Mouse (Mus musculus): Measurements from ENCODE around the gene Ankrd52. TPM values are rescaled to one million over a fixed set of nuclear protein-coding genes. Genes with fewer than 3 reads are reported as not detected.

The Ankrd52 gene
- total and polyA plus RNA-seq, 3 experiments: 29.2 to 47.5 (median 41.8) TPM

GRCm38 (mm10) chr10:128413076-128413475, 36.2 kb downstream of the Ankrd52 start:
- peaks cover 5% of the 10 kb centered on the region for H3K4me1 ChIP-seq (ENCODE audit: control insufficient read depth, insufficient read depth, low read length)
- intact Hi-C loops (cut with DNase I): loop anchor here (5.0 kb wide), 1 partner anchor 114 kb away; the partner anchor contains the start of gene Esyt1
- H3K36me3 ChIP-seq (ENCODE audit: control insufficient read depth, insufficient read depth, low read length): no peaks in the 10 kb centered on the region
- no peak for DNase-seq
- no peaks in the 10 kb centered on the region for H3K27me3 ChIP-seq (ENCODE audit: control insufficient read depth, insufficient read depth, low read length)
- WGBS: 24% methylated on average over 1 of the region's 1 CpGs
- H3K4me3 ChIP-seq: no peak overlapping the region
- H3K9ac ChIP-seq (ENCODE audit: low read depth, low read length): no peak overlapping the region
- TF ChIP-seq EP300 (IDR thresholded peaks at IDR 0.05; ENCODE audit: insufficient read depth, low read depth, low read length) (no peak), CTCF (IDR thresholded peaks at IDR 0.05) (no peak), POLR2A (IDR thresholded peaks at IDR 0.05; ENCODE audit: insufficient read depth, low read depth, low read length) (no peak)
- H3K27ac ChIP-seq: no peak overlapping the region
- H3K79me2 ChIP-seq (replicated peaks; ENCODE audit: control insufficient read depth, insufficient read depth, low read length): no peaks in the 10 kb centered on the region

- DNase-seq: no peak
- H3K27ac ChIP-seq: no peak overlapping the region
- H3K36me3 ChIP-seq (ENCODE audit: control insufficient read depth, insufficient read depth, low read length): peaks cover 2% of the 10 kb centered on the region; the same call in 1 of the 2 replicates
- H3K4me3 ChIP-seq: no peak overlapping the region
- no peak for TF ChIP-seq CTCF (IDR thresholded peaks at IDR 0.05)
- no peak for TF ChIP-seq EP300 (IDR thresholded peaks at IDR 0.05; ENCODE audit: insufficient read depth, low read depth, low read length)
- TF ChIP-seq POLR2A (IDR thresholded peaks at IDR 0.05; ENCODE audit: insufficient read depth, low read depth, low read length): no peak
- peaks cover 4% of the 10 kb centered on the region for H3K4me1 ChIP-seq (ENCODE audit: control insufficient read depth, insufficient read depth, low read length)
- intact Hi-C loops (cut with DNase I): loop anchor here (5.0 kb wide), 1 partner anchor 112 kb away; the partner anchor contains the start of gene Esyt1
- H3K79me2 ChIP-seq (replicated peaks; ENCODE audit: control insufficient read depth, insufficient read depth, low read length): 0 out of 2 replicates have a peak, but pooled peaks cover 2% of the 10 kb centered on the region
- 70% methylated on average over 5 of the region's 5 CpGs for WGBS
- no peaks in the 10 kb centered on the region for H3K27me3 ChIP-seq (ENCODE audit: control insufficient read depth, insufficient read depth, low read length)
- no peak overlapping the region for H3K9ac ChIP-seq (ENCODE audit: low read depth, low read length)
Observed at GRCm38 (mm10) chr10:128414848-128415247, 37.9 kb downstream of the Ankrd52 start.

- Histone ChIP-seq H3K4me3 (no peak overlapping the region), H3K9ac (ENCODE audit: low read depth, low read length) (no peak overlapping the region), H3K4me1 (ENCODE audit: control insufficient read depth, insufficient read depth, low read length) (no peaks in the 10 kb centered on the region; the same call in 1 of the 2 replicates), H3K79me2 (replicated peaks; ENCODE audit: control insufficient read depth, insufficient read depth, low read length) (0 out of 2 replicates have a peak, but pooled peaks cover 2% of the 10 kb centered on the region), H3K27me3 (ENCODE audit: control insufficient read depth, insufficient read depth, low read length) (no peaks in the 10 kb centered on the region), H3K36me3 (ENCODE audit: control insufficient read depth, insufficient read depth, low read length) (peaks cover 5% of the 10 kb centered on the region), H3K27ac (no peak overlapping the region)
- intact Hi-C loops (cut with DNase I): no loop called here
- no peak for DNase-seq
- WGBS: 36% methylated on average over 5 of the region's 5 CpGs
- no peak for TF ChIP-seq CTCF (IDR thresholded peaks at IDR 0.05)
- TF ChIP-seq EP300 (IDR thresholded peaks at IDR 0.05; ENCODE audit: insufficient read depth, low read depth, low read length): no peak
- no peak for TF ChIP-seq POLR2A (IDR thresholded peaks at IDR 0.05; ENCODE audit: insufficient read depth, low read depth, low read length)
Observed at GRCm38 (mm10) chr10:128422426-128422825, 45.5 kb downstream of the Ankrd52 start.

DNA sequence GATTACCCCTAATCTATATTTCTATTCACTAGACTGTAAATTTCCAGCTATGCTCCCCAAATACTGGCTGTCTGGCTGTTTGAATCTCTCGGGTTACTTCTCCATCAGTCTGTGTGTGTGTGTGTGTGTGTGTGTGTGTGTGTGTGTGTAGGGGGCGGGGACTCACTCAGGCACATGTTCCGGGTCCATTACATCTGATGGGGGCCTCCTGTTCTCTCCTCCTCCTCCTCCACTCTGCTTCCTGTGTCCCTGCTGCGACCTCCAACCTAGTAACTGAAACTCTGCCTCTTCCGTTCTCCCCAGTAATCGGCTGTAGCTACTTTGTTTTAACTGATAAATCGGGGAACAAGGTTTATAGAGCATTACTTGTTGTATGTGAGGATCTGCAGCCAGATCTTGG, 47.7 kb downstream of the Ankrd52 start:
- no peaks in the 10 kb centered on the region; the same call in 1 of the 2 replicates for H3K4me1 ChIP-seq (ENCODE audit: control insufficient read depth, insufficient read depth, low read length)
- no peaks in the 10 kb centered on the region for H3K27me3 ChIP-seq (ENCODE audit: control insufficient read depth, insufficient read depth, low read length)
- 33% methylated on average over 7 of the region's 7 CpGs for WGBS
- no peak for TF ChIP-seq POLR2A (IDR thresholded peaks at IDR 0.05; ENCODE audit: insufficient read depth, low read depth, low read length)
- no peak overlapping the region for H3K4me3 ChIP-seq
- intact Hi-C loops (cut with DNase I): no loop called here
- no peak overlapping the region for H3K27ac ChIP-seq
- DNase-seq: peak in 1 of 2 experiments; percentile 25
- no peak overlapping the region for H3K9ac ChIP-seq (ENCODE audit: low read depth, low read length)
- H3K79me2 ChIP-seq (replicated peaks; ENCODE audit: control insufficient read depth, insufficient read depth, low read length): no peaks in the 10 kb centered on the region
- H3K36me3 ChIP-seq (ENCODE audit: control insufficient read depth, insufficient read depth, low read length): peaks cover 7% of the 10 kb centered on the region

- Histone ChIP-seq H3K79me2 (replicated peaks; ENCODE audit: control insufficient read depth, insufficient read depth, low read length) (no peaks in the 10 kb centered on the region), H3K36me3 (ENCODE audit: control insufficient read depth, insufficient read depth, low read length) (peaks cover 6% of the 10 kb centered on the region), H3K4me3 (no peak overlapping the region), H3K4me1 (ENCODE audit: control insufficient read depth, insufficient read depth, low read length) (no peaks in the 10 kb centered on the region; the same call in 1 of the 2 replicates), H3K9ac (ENCODE audit: low read depth, low read length) (no peak overlapping the region), H3K27me3 (ENCODE audit: control insufficient read depth, insufficient read depth, low read length) (no peaks in the 10 kb centered on the region), H3K27ac (no peak overlapping the region)
- DNase-seq: no peak
- WGBS: 83% methylated on average over 3 of the region's 3 CpGs
- TF ChIP-seq CTCF (IDR thresholded peaks at IDR 0.05) (no peak), POLR2A (IDR thresholded peaks at IDR 0.05; ENCODE audit: insufficient read depth, low read depth, low read length) (no peak), EP300 (IDR thresholded peaks at IDR 0.05; ENCODE audit: insufficient read depth, low read depth, low read length) (no peak)
- intact Hi-C loops (cut with DNase I): no loop called here
Observed at GRCm38 (mm10) chr10:128425260-128425659, 48.3 kb downstream of the Ankrd52 start.

- Histone ChIP-seq H3K4me1 (ENCODE audit: control insufficient read depth, insufficient read depth, low read length) (no peaks in the 10 kb centered on the region), H3K27me3 (ENCODE audit: control insufficient read depth, insufficient read depth, low read length) (no peaks in the 10 kb centered on the region), H3K79me2 (replicated peaks; ENCODE audit: control insufficient read depth, insufficient read depth, low read length) (no peaks in the 10 kb centered on the region), H3K36me3 (ENCODE audit: control insufficient read depth, insufficient read depth, low read length) (peaks cover 6% of the 10 kb centered on the region), H3K27ac (no peak overlapping the region), H3K4me3 (no peak overlapping the region), H3K9ac (ENCODE audit: low read depth, low read length) (no peak overlapping the region)
- intact Hi-C loops (cut with DNase I): no loop called here
- no peak for DNase-seq
- WGBS: 65% methylated on average over 5 of the region's 5 CpGs
- TF ChIP-seq CTCF (IDR thresholded peaks at IDR 0.05): no peak
Observed at GRCm38 (mm10) chr10:128429052-128429451, 52.1 kb downstream of the Ankrd52 start.

Data from heart, adult 2 months (tissue).